Mouse (Mus musculus) adrenal gland, adult 18-20 months (tissue): Measurements from ENCODE around the gene Sfrp2. TPM values are rescaled to one million over a fixed set of nuclear protein-coding genes. Genes with fewer than 3 reads are reported as not detected.

ENCODE experiments used
- DNase-seq, 2 experiments: peaks; one replicate each; pipeline ENCODE4 v3.0.0; 2021 to 2022; ENCODE audit warnings: low spot score in 2 of 2
- total RNA-seq, 2 experiments: library from RNA; stranded (reverse); gene quantifications; 1 replicate in 1 of 2; 2 replicates in 1 of 2; pipeline ENCODE4 v1.2.3; 2021

The Sfrp2 gene
- total RNA-seq, 2 experiments from 2014 or later, result 2.6 to 6.5 TPM

- no peak for DNase-seq
These were observed 2.9 kb downstream of the Sfrp2 start for GRCm38 (mm10) chr3:83769036-83769410.

- no peak for DNase-seq
These were observed 5.2 kb downstream of the Sfrp2 start for GRCm38 (mm10) chr3:83771160-83771869.

GRCm38 (mm10) chr3:83773281-83773680, 7.2 kb downstream of the Sfrp2 start:
- no peak for DNase-seq

- no peak for DNase-seq
These were observed 9.3 kb downstream of the Sfrp2 start for GRCm38 (mm10) chr3:83775403-83775802.

- no peak for DNase-seq
These were observed 15.5 kb downstream of the Sfrp2 start for GRCm38 (mm10) chr3:83781460-83782222.

- DNase-seq, result no peak
These were observed 17.8 kb downstream of the Sfrp2 start for GRCm38 (mm10) chr3:83783716-83784469.

- DNase-seq, result no peak
These were observed 18.6 kb downstream of the Sfrp2 start for GRCm38 (mm10) chr3:83784726-83785125.

GRCm38 (mm10) chr3:83787086-83787485, 21.0 kb downstream of the Sfrp2 start:
- DNase-seq, result no peak

GRCm38 (mm10) chr3:83787776-83788305, 21.7 kb downstream of the Sfrp2 start:
- DNase-seq, result no peak

- DNase-seq, result no peak
These were observed 23.7 kb downstream of the Sfrp2 start for GRCm38 (mm10) chr3:83789651-83790451.

- no peak for DNase-seq
These were observed 25.3 kb downstream of the Sfrp2 start for GRCm38 (mm10) chr3:83791444-83791843.

- DNase-seq, result no peak
These were observed 31.0 kb downstream of the Sfrp2 start for GRCm38 (mm10) chr3:83797098-83797497.

GRCm38 (mm10) chr3:83797828-83798227, 31.7 kb downstream of the Sfrp2 start:
- DNase-seq, result peak; percentile 65 to 70

- no peak for DNase-seq
These were observed 33.4 kb downstream of the Sfrp2 start for GRCm38 (mm10) chr3:83799486-83799885.

GRCm38 (mm10) chr3:83801649-83802155, 35.6 kb downstream of the Sfrp2 start:
- DNase-seq, result no peak

- no peak for DNase-seq
These were observed 42.4 kb downstream of the Sfrp2 start for GRCm38 (mm10) chr3:83808483-83808882.

GRCm38 (mm10) chr3:83811987-83812386, 45.9 kb downstream of the Sfrp2 start:
- DNase-seq, result no peak

GRCm38 (mm10) chr3:83812863-83813262, 46.7 kb downstream of the Sfrp2 start:
- no peak for DNase-seq

GRCm38 (mm10) chr3:83816372-83816925, 50.3 kb downstream of the Sfrp2 start:
- no peak for DNase-seq

GRCm38 (mm10) chr3:83823774-83824173, 57.7 kb downstream of the Sfrp2 start:
- DNase-seq, result no peak
